Mouse (Mus musculus) left cerebral cortex, postnatal 25 days (tissue): ENCODE results near the gene Nprl3. TPM values are rescaled to one million over a fixed set of nuclear protein-coding genes. Genes with fewer than 3 reads are reported as not detected.

Experiments
- DNase-seq, 2 experiments: peaks; one replicate each; pipeline ENCODE4 v3.0.0; 2022; ENCODE audit warnings: low spot score in 2 of 2, mixed read lengths in 1 of 2
- intact Hi-C: fragments of 180-260 bp; cut with DNase I; formaldehyde crosslinking; loops from one replicate; pipeline ENCODE4 v1.15.1; 2025
- total RNA-seq, 2 experiments: library from RNA; stranded (reverse); gene quantifications; 2 replicates each; pipeline ENCODE4 v1.2.3; 2021

Gene Nprl3
- total RNA-seq, 2 experiments from 2014 or later = 42.5 to 50.0 TPM

DNA sequence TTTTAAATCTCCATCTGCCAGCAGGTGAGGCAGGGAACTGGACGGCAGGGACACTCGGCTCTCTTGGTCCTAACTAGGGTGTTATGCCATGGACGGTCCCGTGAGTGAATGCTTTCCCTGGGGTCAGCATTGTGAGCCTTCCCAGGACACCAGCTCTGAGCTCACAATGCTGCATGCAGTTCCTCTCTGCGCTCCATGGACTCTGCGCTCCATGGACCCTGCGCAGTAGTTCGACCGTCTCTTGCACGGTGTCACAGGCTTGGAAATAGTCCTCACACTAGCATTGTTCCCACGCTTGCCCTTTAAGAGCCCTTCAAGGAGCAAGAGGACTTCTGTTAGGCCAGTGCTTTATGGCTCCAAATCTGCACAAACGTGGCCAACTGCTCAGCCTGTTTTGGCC, 78.6 kb downstream of the Nprl3 start:
- no peak for DNase-seq
- intact Hi-C loops = no loop called here

DNA sequence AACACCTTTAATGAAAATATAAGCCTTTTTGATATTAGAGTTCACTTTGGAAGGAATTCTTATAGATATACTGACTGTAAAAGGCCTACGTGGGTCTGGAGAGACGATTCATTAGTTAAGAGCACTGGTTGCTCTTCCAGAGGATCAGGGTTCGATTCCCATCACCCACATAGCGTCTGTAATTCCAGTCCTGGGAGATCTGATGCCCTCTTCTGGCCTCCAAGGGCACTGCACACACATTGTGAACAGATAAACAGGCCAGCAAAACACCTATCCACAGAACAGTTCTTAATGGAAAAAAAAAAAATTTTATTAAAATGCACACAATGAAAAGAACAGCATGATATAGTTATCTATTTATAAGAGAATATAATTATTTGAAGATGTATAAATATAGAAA, 80.3 kb downstream of the Nprl3 start:
- intact Hi-C loops = no loop called here
- DNase-seq = no peak

DNA sequence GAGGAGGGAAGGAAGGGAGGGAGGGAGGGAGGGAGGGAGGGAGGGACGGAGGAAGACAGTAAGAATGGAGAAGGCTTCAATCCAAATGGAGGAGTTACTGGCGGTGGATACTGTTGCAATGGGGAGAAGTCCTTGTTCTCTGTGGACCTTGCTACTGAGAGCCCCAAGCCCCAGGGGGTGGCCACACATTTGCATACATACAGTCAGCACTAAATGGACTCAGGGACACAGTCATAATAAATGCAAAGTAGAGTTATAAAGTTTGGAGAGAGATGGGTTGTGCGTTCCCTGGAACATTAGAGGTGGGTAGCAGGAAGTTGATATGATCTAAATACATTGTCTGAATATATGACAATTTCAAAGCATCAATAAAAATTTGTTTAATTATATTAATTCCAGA, 81.5 kb downstream of the Nprl3 start:
- no peak for DNase-seq
- intact Hi-C loops = no loop called here

DNA sequence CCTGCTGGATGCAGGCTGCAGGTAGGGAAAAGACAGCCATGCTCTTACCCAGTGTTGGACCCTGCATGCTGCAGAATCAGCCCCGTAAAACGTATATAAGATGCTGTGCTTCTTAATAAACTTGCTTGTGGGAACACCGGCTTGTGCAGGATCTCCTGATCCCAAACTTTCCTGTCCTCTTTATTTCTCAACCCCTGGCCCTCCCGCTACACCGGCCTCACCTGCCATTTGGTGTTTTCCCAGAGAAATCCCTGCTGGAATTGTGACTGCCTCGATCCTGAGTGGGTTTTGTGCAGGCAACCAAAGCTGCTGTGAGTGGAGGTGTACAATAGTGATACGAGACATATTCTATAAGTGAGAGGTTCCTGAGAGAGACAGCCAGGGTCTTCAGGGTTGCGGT, 83.0 kb downstream of the Nprl3 start:
- intact Hi-C loops = no loop called here
- DNase-seq = no peak

DNA sequence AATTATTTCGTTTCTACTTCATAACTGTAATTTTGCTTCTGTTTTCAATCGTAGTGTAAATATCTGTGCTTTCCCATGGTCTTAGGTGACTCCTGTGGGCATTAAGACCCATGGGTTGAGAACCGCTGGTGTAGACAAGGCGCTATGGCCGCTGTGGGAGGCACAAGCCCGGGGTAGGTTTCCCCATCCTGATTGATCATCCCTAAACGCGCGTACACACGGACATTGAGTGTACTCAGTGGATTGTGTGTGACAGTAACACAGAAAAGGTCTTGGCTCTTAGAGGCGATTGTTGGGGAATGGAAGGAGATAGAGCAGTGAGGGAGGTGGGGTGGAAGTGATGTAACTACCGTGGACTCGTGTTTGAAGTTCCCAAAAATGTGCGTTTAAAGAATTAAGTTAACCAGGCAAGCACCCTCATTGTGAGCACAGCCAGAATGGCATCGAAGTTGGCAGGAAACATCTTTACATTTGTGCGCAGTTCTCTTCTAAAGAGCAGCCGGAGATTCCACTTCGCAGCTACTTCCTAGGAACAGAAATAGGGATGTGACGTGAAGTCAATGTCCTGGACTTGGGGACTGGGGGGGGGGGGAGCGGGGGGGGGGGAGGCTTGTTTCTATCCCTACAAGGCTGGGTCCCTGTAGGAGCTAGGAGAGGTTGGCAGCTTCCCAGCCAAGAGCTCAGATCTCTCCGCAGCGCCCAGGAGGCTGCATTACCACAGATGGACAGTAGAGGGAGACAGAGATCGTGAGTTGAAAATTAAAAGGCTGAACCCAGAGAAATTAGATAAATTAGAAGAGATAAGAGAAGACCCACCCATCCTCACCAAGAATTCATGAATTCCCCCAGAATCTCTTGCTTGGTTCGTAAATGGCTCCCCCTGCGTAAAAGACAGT, 85.3 kb downstream of the Nprl3 start:
- intact Hi-C loops = loop anchor here (1.0 to 2.0 kb wide), 3 partner anchors 56 to 143 kb away; partner anchors contain the start of gene Hbq1b
- DNase-seq = peak; percentile 87 to 91

DNA sequence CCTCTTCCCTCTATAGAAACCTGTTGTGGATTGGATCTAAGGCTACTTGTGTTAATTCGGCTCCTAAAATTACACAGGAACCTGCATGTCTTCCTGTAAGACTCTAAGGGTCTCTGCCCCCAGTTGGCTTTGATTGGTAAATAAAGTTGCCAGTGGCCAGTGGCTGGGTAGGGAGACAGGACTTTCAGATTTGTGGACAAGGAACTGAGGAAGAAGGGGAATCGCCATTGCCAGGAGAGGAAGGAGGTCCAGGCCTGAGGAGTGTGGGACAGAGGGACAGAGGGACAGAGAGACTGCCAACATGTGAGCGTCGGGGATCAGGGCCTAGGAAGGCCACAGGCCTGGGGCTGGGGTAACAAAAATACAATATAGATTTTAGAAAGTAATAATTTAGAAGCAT, 86.3 kb downstream of the Nprl3 start:
- DNase-seq = no peak
- intact Hi-C loops = no loop called here

DNA sequence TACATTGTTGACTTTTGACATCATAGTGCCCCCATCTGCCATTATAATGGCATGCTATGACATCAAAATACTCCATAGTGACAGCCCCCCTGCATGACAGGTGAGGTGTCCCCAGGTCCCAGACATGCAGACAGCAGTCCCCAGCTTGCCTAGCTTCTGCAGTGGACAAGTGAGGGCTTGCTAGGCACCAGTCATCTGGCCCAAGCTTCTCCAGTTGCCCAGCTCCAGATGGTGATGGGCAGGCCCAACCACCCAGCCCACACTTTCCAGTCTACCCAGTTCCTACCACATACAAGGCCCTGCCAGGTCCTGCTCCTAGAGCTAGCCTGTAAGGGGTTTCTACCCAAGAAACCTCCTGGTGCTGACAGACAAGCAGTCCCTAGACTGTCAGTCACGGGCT, 89.0 kb downstream of the Nprl3 start:
- no peak for DNase-seq
- intact Hi-C loops = no loop called here

Other genes starting within 250 kb of the Nprl3 start
- gene Il9r, start 67.4 kb downstream of the Nprl3 start, total RNA-seq = not detected
- gene Snrnp25, start 62.3 kb downstream of the Nprl3 start, total RNA-seq = 10 to 100 TPM; 23.7 to 23.9 TPM
- gene Rhbdf1, start 45.4 kb downstream of the Nprl3 start, total RNA-seq = 10 to 100 TPM; 13.5 to 15.7 TPM
- 10 to 100 TPM; 20.0 to 20.8 TPM for gene Mpg, start 41.2 kb downstream of the Nprl3 start, total RNA-seq
- gene Hba-x, start 8.7 kb upstream of the Nprl3 start, total RNA-seq = not detected
- 100 to 1,000 TPM; 501 to 528 TPM for gene Hba-a1, start 15.8 kb upstream of the Nprl3 start, total RNA-seq
- under 1 TPM in 1 of 2 experiments, not detected in 1; 0.73 TPM for gene Hbq1b, start 19.3 kb upstream of the Nprl3 start, total RNA-seq
- gene Hba-a2, start 28.8 kb upstream of the Nprl3 start, total RNA-seq = 100 to 1,000 TPM; 427 to 477 TPM
- gene Hbq1a, start 32.4 kb upstream of the Nprl3 start, total RNA-seq = 1 to 10 TPM in 1 of 2 experiments, not detected in 1; 1.4 TPM
- gene Sh3pxd2b, start 80.1 kb upstream of the Nprl3 start, total RNA-seq = 10 to 100 TPM; 12.4 to 15.3 TPM
- 10 to 100 TPM; 52.9 to 65.0 TPM for gene Ubtd2, start 187.7 kb upstream of the Nprl3 start, total RNA-seq